Mouse (Mus musculus): ENCODE results near the gene Guk1. TPM values are rescaled to one million over a fixed set of nuclear protein-coding genes. Genes with fewer than 3 reads are reported as not detected.

Gene Guk1
- polyA plus RNA-seq, 1 experiment from 2014 or later, result 136 TPM

DNA sequence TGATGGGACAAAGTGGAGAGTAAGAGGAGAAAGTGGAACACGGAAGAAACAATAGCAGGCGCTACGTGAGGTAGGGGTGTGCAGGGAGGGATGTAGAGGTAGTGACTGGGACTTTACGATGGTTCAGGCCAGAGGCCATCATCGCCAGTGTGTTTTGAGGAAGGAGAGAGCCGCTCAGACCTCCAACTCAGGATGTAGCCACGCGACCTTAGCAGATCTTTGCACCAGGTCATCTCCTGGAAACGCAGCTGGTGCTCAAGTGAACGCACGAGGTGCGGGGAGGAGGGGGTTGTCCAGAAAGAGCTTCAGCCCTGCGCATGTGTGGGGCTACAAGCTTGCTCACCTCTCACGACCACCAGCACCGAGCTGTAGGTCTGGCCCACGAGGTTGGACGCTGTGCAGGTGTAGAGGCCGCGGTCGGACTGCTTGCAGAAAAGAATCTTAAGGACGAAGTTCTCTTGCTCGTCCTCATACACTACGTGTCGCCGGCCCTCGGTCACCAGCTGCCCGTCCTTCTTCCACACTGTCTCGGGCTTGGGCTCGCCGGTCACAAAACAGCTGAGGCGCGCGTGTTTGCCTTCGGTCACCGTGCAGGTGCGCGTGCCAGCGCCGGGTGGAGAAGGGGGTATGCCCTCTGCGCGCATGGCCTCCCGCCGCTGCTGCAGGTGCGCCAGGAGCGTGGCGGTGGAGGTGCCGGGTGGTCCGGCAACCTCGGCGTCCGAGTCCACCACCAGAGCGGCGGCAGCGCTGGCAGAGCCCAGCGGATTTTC, 56.8 kb downstream of the Guk1 start:
- 26% methylated on average over 55 of the region's 55 CpGs for WGBS
- Histone ChIP-seq H3K4me1 (ENCODE audit: control insufficient read depth in 2 of 2, insufficient read depth in 2 of 2, low read length in 2 of 2) (peaks cover 45 to 49% of the 10 kb centered on the region in 2 experiments), H3K4me2 (ENCODE audit: low read length) (peak overlapping the region; percentile 75), H3K9ac (ENCODE audit: low read length) (peak overlapping the region; percentile 44), H3K36me3 (ENCODE audit: control insufficient read depth, insufficient read depth, low read length) (peaks cover 50% of the 10 kb centered on the region), H3K4me3 (ENCODE audit: control insufficient read depth in 1 of 2, insufficient read depth in 1 of 2, low read depth in 1 of 2, low read length in 2 of 2) (peak overlapping the region in 1 of 2 experiments; percentile 11; a peak in 3 of 4 replicates), H3K27ac (replicated peaks in 1 of 2; ENCODE audit: control insufficient read depth in 1 of 2, insufficient read depth in 1 of 2, low read depth in 2 of 2, low read length in 2 of 2) (no peak overlapping the region), H3K27me3 (ENCODE audit: control insufficient read depth, insufficient read depth, low read length) (peaks cover 37% of the 10 kb centered on the region), H3K9me3 (ENCODE audit: control insufficient read depth, low read length) (no peaks in the 10 kb centered on the region)
- no peak for ATAC-seq (ENCODE audit: insufficient number of reproducible peaks, insufficient read depth, low FRiP score, low read depth)

DNA sequence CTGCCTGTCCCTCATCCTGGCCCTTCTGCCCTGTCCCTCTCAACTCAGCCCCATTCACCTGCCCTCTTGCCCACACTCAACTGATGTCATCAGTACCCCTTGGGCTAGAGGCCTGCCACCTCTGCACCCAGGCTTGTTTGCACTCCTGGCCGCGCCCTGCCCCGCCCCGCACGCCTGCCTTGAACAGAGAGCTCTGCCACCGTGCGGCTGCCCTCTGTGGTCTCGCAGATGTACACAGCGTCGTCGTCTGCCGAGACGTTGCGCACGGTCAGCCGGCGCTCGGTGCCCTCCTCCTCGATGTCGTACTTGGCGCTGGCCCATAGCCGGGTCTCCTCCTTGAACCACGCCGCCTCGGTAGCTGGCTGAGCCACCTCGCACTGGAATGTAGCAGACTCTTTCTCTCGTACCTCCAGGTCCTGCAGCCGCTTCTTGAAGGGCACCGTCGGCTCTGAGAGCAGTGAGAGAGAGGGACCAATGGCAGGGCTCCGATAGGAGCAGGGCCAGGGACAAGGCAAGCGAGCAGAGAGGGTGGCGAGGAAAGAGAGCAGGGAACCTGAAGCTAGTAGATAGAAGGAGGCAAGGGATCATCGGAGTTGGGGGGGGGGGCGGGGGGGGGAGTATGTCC, 57.5 kb downstream of the Guk1 start:
- WGBS, result 18% methylated on average over 34 of the region's 35 CpGs
- H3K36me3 ChIP-seq (ENCODE audit: control insufficient read depth, insufficient read depth, low read length), result peaks cover 57% of the 10 kb centered on the region
- peaks cover 40 to 43% of the 10 kb centered on the region in 2 experiments for H3K4me1 ChIP-seq (ENCODE audit: control insufficient read depth in 2 of 2, insufficient read depth in 2 of 2, low read length in 2 of 2)
- peak overlapping the region; percentile 16 to 21 for H3K4me3 ChIP-seq (ENCODE audit: control insufficient read depth in 1 of 2, insufficient read depth in 1 of 2, low read depth in 1 of 2, low read length in 2 of 2)
- ATAC-seq (ENCODE audit: insufficient number of reproducible peaks, insufficient read depth, low FRiP score, low read depth), result no peak
- peaks cover 37% of the 10 kb centered on the region for H3K27me3 ChIP-seq (ENCODE audit: control insufficient read depth, insufficient read depth, low read length)
- no peak overlapping the region for H3K27ac ChIP-seq (replicated peaks in 1 of 2; ENCODE audit: control insufficient read depth in 1 of 2, insufficient read depth in 1 of 2, low read depth in 2 of 2, low read length in 2 of 2)
- H3K9ac ChIP-seq (ENCODE audit: low read length), result peak overlapping the region; percentile 56; the same call in 1 of the 2 replicates
- H3K9me3 ChIP-seq (ENCODE audit: control insufficient read depth, low read length), result no peaks in the 10 kb centered on the region
- H3K4me2 ChIP-seq (ENCODE audit: low read length), result peak overlapping the region; percentile 75

Other genes starting within 250 kb of the Guk1 start
- gene Hist3h2ba, start 243.3 kb downstream of the Guk1 start, polyA plus RNA-seq (2014; fragmentation: Nextera tagmentation; extraction: Ambion mirVana), result 8.9 and 16.0 TPM in 2 replicates
- gene Hist3h2a, start 237.5 kb downstream of the Guk1 start, polyA plus RNA-seq (2014; fragmentation: Nextera tagmentation; extraction: Ambion mirVana), result 34.0 and 40.8 TPM in 2 replicates
- 0.11 and 0.47 TPM in 2 replicates for gene Trim17, start 237.5 kb downstream of the Guk1 start, polyA plus RNA-seq (2014; fragmentation: Nextera tagmentation; extraction: Ambion mirVana)
- 33.4 and 36.1 TPM in 2 replicates for gene Trim11, start 214.1 kb downstream of the Guk1 start, polyA plus RNA-seq (2014; fragmentation: Nextera tagmentation; extraction: Ambion mirVana)
- 69.1 and 69.4 TPM in 2 replicates for gene Obscn, start 55.8 kb downstream of the Guk1 start, polyA plus RNA-seq (2014; fragmentation: Nextera tagmentation; extraction: Ambion mirVana)
- gene Iba57, start 28.5 kb downstream of the Guk1 start, polyA plus RNA-seq (2014; fragmentation: Nextera tagmentation; extraction: Ambion mirVana), result 4.6 and 4.9 TPM in 2 replicates
- gene Gjc2, start 9.0 kb downstream of the Guk1 start, polyA plus RNA-seq (2014; fragmentation: Nextera tagmentation; extraction: Ambion mirVana), result 0.23 and 0.39 TPM in 2 replicates
- gene Mrpl55, start 10.3 kb upstream of the Guk1 start, polyA plus RNA-seq (2014; fragmentation: Nextera tagmentation; extraction: Ambion mirVana), result 131 and 133 TPM in 2 replicates
- 20.0 and 22.1 TPM in 2 replicates for gene 2310033P09Rik, start 16.1 kb upstream of the Guk1 start, polyA plus RNA-seq (2014; fragmentation: Nextera tagmentation; extraction: Ambion mirVana)
- 556 and 557 TPM in 2 replicates for gene Arf1, start 36.1 kb upstream of the Guk1 start, polyA plus RNA-seq (2014; fragmentation: Nextera tagmentation; extraction: Ambion mirVana)
- not detected in 2 replicates for gene Wnt3a, start 98.5 kb upstream of the Guk1 start, polyA plus RNA-seq (2014; fragmentation: Nextera tagmentation; extraction: Ambion mirVana)
- 0.97 and 1.2 TPM in 2 replicates for gene Wnt9a, start 114.7 kb upstream of the Guk1 start, polyA plus RNA-seq (2014; fragmentation: Nextera tagmentation; extraction: Ambion mirVana)
- not detected in 2 replicates for gene Prss38, start 183.4 kb upstream of the Guk1 start, polyA plus RNA-seq (2014; fragmentation: Nextera tagmentation; extraction: Ambion mirVana)

Measured in heart, embryonic 14.5 days (tissue).